Mouse (Mus musculus): Measurements from ENCODE around the gene Akt3. TPM values are rescaled to one million over a fixed set of nuclear protein-coding genes. Genes with fewer than 3 reads are reported as not detected.

Akt3 gene
- polyA plus RNA-seq (2014; fragmentation: Nextera tagmentation; extraction: Ambion mirVana) = 7.1 and 8.4 TPM in 2 replicates

- H3K4me3 ChIP-seq (ENCODE audit: low read depth, low read length) = peak within 1 kb of the TSS; percentile 97
- peak; percentile 55 for ATAC-seq (replicated peaks; ENCODE audit: insufficient number of reproducible peaks, low FRiP score, low TSS enrichment)
- peak within 1 kb of the TSS; percentile 96 for H3K27ac ChIP-seq (ENCODE audit: low read depth, low read length)
- H3K36me3 ChIP-seq (ENCODE audit: control insufficient read depth, insufficient read depth, low read length) = no peaks in the 10 kb centered on the region
- peak within 1 kb of the TSS; percentile 93 for H3K4me2 ChIP-seq
- no peaks in the 10 kb centered on the region for H3K9me3 ChIP-seq (replicated peaks; ENCODE audit: control insufficient read depth, low read length)
- H3K4me1 ChIP-seq (ENCODE audit: control insufficient read depth, insufficient read depth, low read length) = peaks cover 7% of the 10 kb centered on the region; the same call in 1 of the 2 replicates
- WGBS (ENCODE audit: insufficient replicate concordance) = 0% methylated on average over 2 of the region's 32 CpGs
- peak within 1 kb of the TSS; percentile 95 for H3K9ac ChIP-seq (ENCODE audit: low read depth, low read length)
- 0 out of 2 replicates have a peak, but pooled peaks cover 2% of the 10 kb centered on the region for H3K27me3 ChIP-seq (ENCODE audit: control insufficient read depth, insufficient read depth, low read length)
Measured at GRCm38 (mm10) chr1:177258034-177258342, at the start of gene Akt3. Gene Akt3 (minus strand): TSS chr1:177258203.

- Histone ChIP-seq H3K4me3 (ENCODE audit: low read depth, low read length) (no peak overlapping the region), H3K27ac (ENCODE audit: low read depth, low read length) (no peak overlapping the region), H3K27me3 (ENCODE audit: control insufficient read depth, insufficient read depth, low read length) (no peaks in the 10 kb centered on the region), H3K4me2 (no peak overlapping the region), H3K36me3 (ENCODE audit: control insufficient read depth, insufficient read depth, low read length) (no peaks in the 10 kb centered on the region), H3K9ac (ENCODE audit: low read depth, low read length) (no peak overlapping the region), H3K4me1 (ENCODE audit: control insufficient read depth, insufficient read depth, low read length) (no peaks in the 10 kb centered on the region), H3K9me3 (replicated peaks; ENCODE audit: control insufficient read depth, low read length) (no peaks in the 10 kb centered on the region)
- ATAC-seq (replicated peaks; ENCODE audit: insufficient number of reproducible peaks, low FRiP score, low TSS enrichment) = no peak
- 69% methylated on average over 11 of the region's 11 CpGs for WGBS (ENCODE audit: insufficient replicate concordance)
Measured at GRCm38 (mm10) chr1:177307549-177307948, 49.5 kb upstream of the Akt3 start.

GRCm38 (mm10) chr1:177298231-177298630, 40.2 kb upstream of the Akt3 start:
- no peaks in the 10 kb centered on the region for H3K4me1 ChIP-seq (ENCODE audit: control insufficient read depth, insufficient read depth, low read length)
- no peak overlapping the region for H3K9ac ChIP-seq (ENCODE audit: low read depth, low read length)
- H3K27ac ChIP-seq (ENCODE audit: low read depth, low read length) = no peak overlapping the region
- H3K4me2 ChIP-seq = no peak overlapping the region
- H3K9me3 ChIP-seq (replicated peaks; ENCODE audit: control insufficient read depth, low read length) = no peaks in the 10 kb centered on the region; the same call in 1 of the 2 replicates
- WGBS (ENCODE audit: insufficient replicate concordance) = 83% methylated on average over 1 of the region's 1 CpGs
- H3K36me3 ChIP-seq (ENCODE audit: control insufficient read depth, insufficient read depth, low read length) = no peaks in the 10 kb centered on the region
- no peak overlapping the region for H3K4me3 ChIP-seq (ENCODE audit: low read depth, low read length)
- no peak for ATAC-seq (replicated peaks; ENCODE audit: insufficient number of reproducible peaks, low FRiP score, low TSS enrichment)
- H3K27me3 ChIP-seq (ENCODE audit: control insufficient read depth, insufficient read depth, low read length) = no peaks in the 10 kb centered on the region

GRCm38 (mm10) chr1:177286764-177287163, 28.8 kb upstream of the Akt3 start:
- H3K4me2 ChIP-seq = no peak overlapping the region
- WGBS (ENCODE audit: insufficient replicate concordance) = 36% methylated on average over 3 of the region's 3 CpGs
- H3K36me3 ChIP-seq (ENCODE audit: control insufficient read depth, insufficient read depth, low read length) = no peaks in the 10 kb centered on the region
- no peaks in the 10 kb centered on the region for H3K4me1 ChIP-seq (ENCODE audit: control insufficient read depth, insufficient read depth, low read length)
- no peak overlapping the region for H3K4me3 ChIP-seq (ENCODE audit: low read depth, low read length)
- no peaks in the 10 kb centered on the region for H3K27me3 ChIP-seq (ENCODE audit: control insufficient read depth, insufficient read depth, low read length)
- no peak for ATAC-seq (replicated peaks; ENCODE audit: insufficient number of reproducible peaks, low FRiP score, low TSS enrichment)
- H3K27ac ChIP-seq (ENCODE audit: low read depth, low read length) = no peak overlapping the region
- no peaks in the 10 kb centered on the region for H3K9me3 ChIP-seq (replicated peaks; ENCODE audit: control insufficient read depth, low read length)
- no peak overlapping the region for H3K9ac ChIP-seq (ENCODE audit: low read depth, low read length)

- no peak overlapping the region for H3K4me3 ChIP-seq (ENCODE audit: low read depth, low read length)
- no peak overlapping the region for H3K9ac ChIP-seq (ENCODE audit: low read depth, low read length)
- H3K9me3 ChIP-seq (replicated peaks; ENCODE audit: control insufficient read depth, low read length) = no peaks in the 10 kb centered on the region
- no peaks in the 10 kb centered on the region for H3K27me3 ChIP-seq (ENCODE audit: control insufficient read depth, insufficient read depth, low read length)
- H3K36me3 ChIP-seq (ENCODE audit: control insufficient read depth, insufficient read depth, low read length) = no peaks in the 10 kb centered on the region
- H3K4me2 ChIP-seq = no peak overlapping the region
- H3K27ac ChIP-seq (ENCODE audit: low read depth, low read length) = no peak overlapping the region
- no peak for ATAC-seq (replicated peaks; ENCODE audit: insufficient number of reproducible peaks, low FRiP score, low TSS enrichment)
- no peaks in the 10 kb centered on the region for H3K4me1 ChIP-seq (ENCODE audit: control insufficient read depth, insufficient read depth, low read length)
Measured at GRCm38 (mm10) chr1:177281925-177282324, 23.9 kb upstream of the Akt3 start.

- no peaks in the 10 kb centered on the region for H3K9me3 ChIP-seq (replicated peaks; ENCODE audit: control insufficient read depth, low read length)
- H3K27me3 ChIP-seq (ENCODE audit: control insufficient read depth, insufficient read depth, low read length) = no peaks in the 10 kb centered on the region
- H3K4me1 ChIP-seq (ENCODE audit: control insufficient read depth, insufficient read depth, low read length) = no peaks in the 10 kb centered on the region
- 90% methylated on average over 5 of the region's 5 CpGs for WGBS (ENCODE audit: insufficient replicate concordance)
- H3K36me3 ChIP-seq (ENCODE audit: control insufficient read depth, insufficient read depth, low read length) = no peaks in the 10 kb centered on the region
- no peak overlapping the region for H3K4me3 ChIP-seq (ENCODE audit: low read depth, low read length)
- no peak overlapping the region for H3K9ac ChIP-seq (ENCODE audit: low read depth, low read length)
- ATAC-seq (replicated peaks; ENCODE audit: insufficient number of reproducible peaks, low FRiP score, low TSS enrichment) = no peak
- H3K27ac ChIP-seq (ENCODE audit: low read depth, low read length) = no peak overlapping the region
- no peak overlapping the region for H3K4me2 ChIP-seq
Measured at GRCm38 (mm10) chr1:177277361-177277760, 19.4 kb upstream of the Akt3 start.

- 76% methylated on average over 1 of the region's 1 CpGs for WGBS (ENCODE audit: insufficient replicate concordance)
- Histone ChIP-seq H3K4me2 (no peak overlapping the region), H3K27ac (ENCODE audit: low read depth, low read length) (no peak overlapping the region), H3K4me3 (ENCODE audit: low read depth, low read length) (no peak overlapping the region), H3K9ac (ENCODE audit: low read depth, low read length) (no peak overlapping the region), H3K4me1 (ENCODE audit: control insufficient read depth, insufficient read depth, low read length) (no peaks in the 10 kb centered on the region), H3K9me3 (replicated peaks; ENCODE audit: control insufficient read depth, low read length) (no peaks in the 10 kb centered on the region), H3K36me3 (ENCODE audit: control insufficient read depth, insufficient read depth, low read length) (no peaks in the 10 kb centered on the region), H3K27me3 (ENCODE audit: control insufficient read depth, insufficient read depth, low read length) (no peaks in the 10 kb centered on the region)
- ATAC-seq (replicated peaks; ENCODE audit: insufficient number of reproducible peaks, low FRiP score, low TSS enrichment) = no peak
Measured at GRCm38 (mm10) chr1:177267645-177268044, 9.6 kb upstream of the Akt3 start.

GRCm38 (mm10) chr1:177262926-177263325, 4.9 kb upstream of the Akt3 start:
- H3K4me2 ChIP-seq = no peak overlapping the region
- 66% methylated on average over 2 of the region's 2 CpGs for WGBS (ENCODE audit: insufficient replicate concordance)
- ATAC-seq (replicated peaks; ENCODE audit: insufficient number of reproducible peaks, low FRiP score, low TSS enrichment) = no peak

GRCm38 (mm10) chr1:177260796-177261195, 2.8 kb upstream of the Akt3 start:
- Histone ChIP-seq H3K36me3 (ENCODE audit: control insufficient read depth, insufficient read depth, low read length) (no peaks in the 10 kb centered on the region), H3K4me3 (ENCODE audit: low read depth, low read length) (no peak overlapping the region), H3K9ac (ENCODE audit: low read depth, low read length) (no peak overlapping the region), H3K27ac (ENCODE audit: low read depth, low read length) (no peak overlapping the region), H3K27me3 (ENCODE audit: control insufficient read depth, insufficient read depth, low read length) (0 out of 2 replicates have a peak, but pooled peaks cover 2% of the 10 kb centered on the region), H3K9me3 (replicated peaks; ENCODE audit: control insufficient read depth, low read length) (no peaks in the 10 kb centered on the region), H3K4me1 (ENCODE audit: control insufficient read depth, insufficient read depth, low read length) (peaks cover 7% of the 10 kb centered on the region; the same call in 1 of the 2 replicates), H3K4me2 (no peak overlapping the region)
- 71% methylated on average over 4 of the region's 4 CpGs for WGBS (ENCODE audit: insufficient replicate concordance)
- no peak for ATAC-seq (replicated peaks; ENCODE audit: insufficient number of reproducible peaks, low FRiP score, low TSS enrichment)

More at GRCm38 (mm10) chr1:177262926-177263325, 4.9 kb upstream of the Akt3 start:
- Histone ChIP-seq H3K36me3 (ENCODE audit: control insufficient read depth, insufficient read depth, low read length) (no peaks in the 10 kb centered on the region), H3K4me3 (ENCODE audit: low read depth, low read length) (no peak overlapping the region), H3K27ac (ENCODE audit: low read depth, low read length) (no peak overlapping the region), H3K9me3 (replicated peaks; ENCODE audit: control insufficient read depth, low read length) (no peaks in the 10 kb centered on the region), H3K9ac (ENCODE audit: low read depth, low read length) (no peak overlapping the region), H3K27me3 (ENCODE audit: control insufficient read depth, insufficient read depth, low read length) (0 out of 2 replicates have a peak, but pooled peaks cover 2% of the 10 kb centered on the region), H3K4me1 (ENCODE audit: control insufficient read depth, insufficient read depth, low read length) (peaks cover 7% of the 10 kb centered on the region; the same call in 1 of the 2 replicates)
